Mouse (Mus musculus) fibroblast of lung, adult 2 months (primary cell): ENCODE measurements at regions not wholly inside any gene's neighbourhood (a gene's known extent, or its start where the extent isn't known, plus 50 kb on each side); places are given as distances from the start of the nearest gene placed in this dataset.

Experiments
- DNase-seq: peaks from one replicate; pipeline ENCODE4 v3.0.0-alpha.2; 2011; ENCODE audit warnings: low read depth

DNA sequence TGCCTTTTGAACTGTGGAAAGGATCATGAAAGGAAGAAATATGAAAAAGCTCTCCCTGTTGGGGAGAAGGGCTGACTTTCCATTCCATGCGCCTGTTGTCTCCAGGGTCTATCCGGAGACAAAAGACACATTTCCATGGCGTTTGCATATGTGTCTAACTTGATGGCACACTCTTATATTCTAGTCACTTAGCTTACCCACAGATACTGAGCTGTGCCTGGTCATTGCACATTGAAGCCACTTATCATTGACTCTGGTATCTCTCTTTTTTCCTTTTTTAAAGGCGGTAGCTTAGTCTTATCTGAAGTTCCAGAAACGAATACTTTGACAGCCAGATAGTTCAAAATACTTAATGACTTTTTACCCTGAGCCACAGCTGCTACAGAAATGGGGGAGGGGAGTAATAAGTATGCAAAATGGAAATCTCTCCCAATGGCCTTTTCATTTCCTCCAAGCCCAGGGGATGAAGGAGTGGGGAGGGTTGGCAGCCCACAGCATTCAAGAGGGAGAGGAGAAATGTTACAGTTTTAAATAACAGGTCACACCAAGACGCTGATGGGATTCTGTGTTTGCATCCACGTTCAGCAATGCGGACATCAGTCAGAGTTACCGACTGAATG, 137.9 kb upstream of the Slc35f3 start:
- DNase-seq: no peak

GRCm38 (mm10) chr8:126162748-126163371, 135.5 kb upstream of the Slc35f3 start:
- no peak for DNase-seq

- DNase-seq: no peak
Measured at GRCm38 (mm10) chr8:126163954-126164353, 134.4 kb upstream of the Slc35f3 start.

DNA sequence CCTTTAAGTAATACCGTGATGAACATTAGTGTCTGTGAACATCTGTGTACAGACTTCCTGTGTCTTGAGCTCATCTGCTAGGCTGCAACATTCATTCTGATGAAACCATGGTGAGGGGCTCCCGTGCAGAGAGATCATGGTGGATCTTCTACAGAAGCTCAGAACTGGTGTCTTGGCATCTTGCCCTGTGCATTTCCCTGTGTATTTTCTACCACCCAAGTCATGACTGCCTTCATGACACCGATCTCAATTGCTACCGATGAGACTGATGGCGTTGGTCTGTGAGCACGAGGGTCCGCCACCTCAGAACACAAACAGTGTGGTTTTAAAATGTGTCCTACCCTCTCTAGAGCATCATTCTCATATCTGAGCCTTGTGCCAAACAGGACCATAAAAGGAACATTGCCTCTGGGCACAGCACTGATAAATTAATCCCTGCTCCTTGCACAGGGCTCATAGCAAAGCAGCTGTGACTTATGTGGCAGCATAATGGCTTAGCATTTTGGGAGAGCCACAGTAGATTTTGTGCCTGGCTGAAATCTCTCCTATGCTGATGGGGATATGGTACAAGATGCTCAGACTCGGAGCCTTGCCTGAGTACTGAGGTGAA, 132.8 kb upstream of the Slc35f3 start:
- DNase-seq: no peak

DNA sequence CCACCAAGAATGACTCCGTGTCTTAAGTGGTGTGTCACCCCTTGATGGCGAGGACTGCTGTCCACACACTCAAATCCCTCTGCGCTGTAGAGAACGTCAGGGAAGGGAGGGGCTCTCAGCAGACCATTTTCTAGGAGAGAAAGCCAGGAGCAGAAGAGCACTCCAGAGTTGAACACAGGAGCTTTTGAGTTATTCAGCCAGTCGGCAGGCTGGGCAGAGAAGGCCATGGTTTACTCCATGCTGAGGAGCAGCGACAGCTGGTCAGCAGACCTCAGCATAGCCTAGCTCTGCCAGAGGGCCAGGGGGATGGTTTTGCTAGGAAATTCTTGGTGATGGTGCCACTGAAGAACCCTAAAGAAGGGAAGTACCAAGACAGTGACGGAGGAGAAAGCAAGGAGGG, 132.0 kb upstream of the Slc35f3 start:
- DNase-seq: no peak

GRCm38 (mm10) chr8:126174451-126174850, 123.9 kb upstream of the Slc35f3 start:
- DNase-seq: no peak

GRCm38 (mm10) chr8:126176305-126176704, 122.1 kb upstream of the Slc35f3 start:
- DNase-seq: no peak

DNA sequence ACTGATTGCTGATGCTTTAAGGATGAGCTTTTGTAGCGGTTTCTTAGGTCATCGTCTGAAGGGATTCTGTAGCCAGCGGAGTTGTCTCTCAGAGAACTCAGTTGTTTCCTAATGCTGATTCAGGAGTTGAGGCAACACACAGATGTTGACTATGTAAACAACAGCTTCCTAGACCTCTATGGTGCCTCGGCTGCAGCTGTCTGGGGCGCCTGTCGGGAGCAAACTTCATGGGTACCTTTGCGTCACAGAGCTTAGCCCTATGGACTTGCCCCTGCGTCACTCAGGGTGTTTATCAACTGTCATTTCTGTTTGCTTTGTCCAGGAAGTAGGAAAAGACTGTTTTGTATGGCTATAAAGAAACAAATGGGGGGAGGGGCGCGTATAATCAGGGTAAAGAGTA, 120.5 kb upstream of the Slc35f3 start:
- DNase-seq: no peak

DNA sequence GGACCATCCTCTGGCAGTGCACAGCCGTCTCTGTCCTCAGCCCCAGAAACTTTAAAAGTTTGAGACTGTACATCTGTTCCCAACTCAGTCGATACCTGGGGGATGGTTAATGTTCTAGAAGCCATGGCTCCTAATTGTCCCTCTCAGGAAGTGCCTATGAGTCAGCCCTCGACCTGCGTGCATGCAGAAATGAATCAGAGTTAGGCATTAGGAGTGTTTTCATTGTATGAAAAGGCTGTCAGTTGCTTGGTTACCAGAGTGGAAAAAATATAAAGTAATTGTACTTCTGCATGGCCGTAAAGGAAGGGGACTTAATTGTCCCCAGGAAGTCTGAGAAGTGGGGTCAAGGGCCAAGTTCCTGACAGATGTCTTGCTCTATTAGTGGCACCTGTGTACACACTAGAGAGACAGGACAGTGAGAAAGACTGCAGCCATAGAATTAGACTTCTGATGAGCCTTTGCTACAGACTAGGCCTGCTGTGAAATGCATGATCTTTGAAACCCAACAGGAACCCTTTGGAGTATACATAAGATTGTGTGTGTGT, 109.5 kb upstream of the Slc35f3 start:
- peak; percentile 13 for DNase-seq

DNA sequence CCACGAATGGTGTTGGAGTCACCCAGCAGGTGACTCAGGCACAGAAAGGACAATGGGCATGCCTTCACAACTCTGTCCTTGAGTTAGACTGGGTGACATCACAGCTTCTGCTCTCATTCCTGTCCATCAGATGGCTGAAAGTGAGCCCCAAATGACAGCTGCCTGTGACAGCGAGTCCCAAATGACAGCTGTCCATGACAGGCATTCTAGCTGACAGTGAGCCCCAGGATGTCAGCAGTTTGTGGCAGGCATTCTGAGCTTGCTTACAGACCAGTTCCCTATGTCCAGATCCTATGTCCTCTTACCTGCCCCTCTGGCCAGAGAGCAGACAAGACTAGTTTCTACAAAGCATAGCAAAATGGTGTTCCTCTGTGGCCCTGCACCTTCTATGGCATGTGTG, 102.7 kb upstream of the Slc35f3 start:
- DNase-seq: no peak

GRCm38 (mm10) chr8:126210561-126210960, 87.8 kb upstream of the Slc35f3 start:
- DNase-seq: no peak

DNA sequence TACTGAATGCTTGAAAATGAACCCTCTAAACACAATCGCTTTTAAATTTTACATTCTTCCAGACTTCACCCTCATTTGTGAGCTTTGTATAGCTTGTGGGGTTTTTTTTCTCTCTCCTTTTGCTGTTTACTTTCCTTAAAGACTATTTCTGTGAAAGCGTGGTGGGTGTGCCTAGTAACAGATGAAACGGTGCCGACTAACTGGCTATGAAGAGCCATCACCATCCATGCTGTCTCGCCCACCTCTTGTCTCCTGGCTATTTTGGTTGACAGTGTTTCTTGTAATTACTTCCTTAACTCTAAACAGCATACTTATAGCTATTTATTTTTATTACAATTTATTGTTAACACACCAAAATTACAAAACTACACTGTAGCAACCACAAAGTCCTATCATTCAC, 85.6 kb upstream of the Slc35f3 start:
- DNase-seq: no peak

DNA sequence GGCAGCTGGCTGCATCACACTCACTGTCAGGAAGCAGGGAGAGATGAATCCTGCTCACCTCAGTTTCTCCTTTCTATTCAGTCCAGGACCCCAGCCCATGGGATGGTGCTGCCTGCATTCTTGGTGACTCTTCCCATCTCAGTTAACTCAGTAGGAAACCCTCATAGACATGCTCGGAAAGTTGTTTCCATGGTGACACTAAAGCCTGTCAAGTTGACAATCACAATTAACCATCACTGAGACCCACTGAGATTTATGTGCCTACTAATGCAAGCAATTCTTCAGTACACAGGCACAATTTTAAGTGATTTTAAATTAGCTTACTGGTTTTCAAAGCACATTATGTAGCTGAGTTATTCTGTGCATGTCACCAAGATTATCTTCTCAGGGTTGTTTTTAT, 83.8 kb upstream of the Slc35f3 start:
- no peak for DNase-seq

DNA sequence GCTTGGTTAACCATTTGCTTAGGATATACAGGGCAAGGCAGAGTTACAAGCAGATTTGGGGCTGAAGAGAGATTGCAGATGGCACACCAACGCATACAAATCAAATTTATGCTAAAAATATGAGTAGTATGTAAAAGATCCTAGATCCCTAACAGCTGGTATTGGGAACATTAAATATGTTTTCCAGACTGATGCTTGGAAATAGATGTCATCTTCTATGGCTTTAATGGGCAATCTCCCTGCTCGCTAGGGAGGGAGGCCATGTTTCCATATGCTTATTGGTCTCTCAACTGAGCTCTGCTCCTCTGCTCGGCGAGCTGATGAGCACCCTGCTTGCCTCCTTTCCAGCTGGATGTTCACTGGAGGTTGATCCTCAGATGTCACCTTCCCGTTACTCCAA, 82.0 kb upstream of the Slc35f3 start:
- no peak for DNase-seq

DNA sequence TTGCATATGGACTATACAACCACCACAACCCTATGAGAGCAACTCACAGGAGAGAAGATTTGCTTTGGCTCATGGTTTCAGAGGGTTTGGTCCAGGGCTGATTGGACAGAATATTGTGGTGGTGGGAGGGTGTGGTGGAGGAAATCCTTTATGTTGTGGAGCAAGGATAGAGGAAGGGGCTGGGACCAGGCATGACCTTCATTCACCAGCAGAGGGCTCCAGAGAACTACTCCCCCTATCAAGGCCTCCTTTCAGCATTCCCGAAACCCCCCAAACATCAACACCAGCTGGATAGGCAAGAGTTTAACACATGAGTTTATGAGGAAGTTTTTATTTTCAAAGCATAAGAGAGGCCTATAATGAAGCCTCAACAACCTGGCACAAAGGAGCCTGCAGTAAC, 76.7 kb upstream of the Slc35f3 start:
- no peak for DNase-seq

DNA sequence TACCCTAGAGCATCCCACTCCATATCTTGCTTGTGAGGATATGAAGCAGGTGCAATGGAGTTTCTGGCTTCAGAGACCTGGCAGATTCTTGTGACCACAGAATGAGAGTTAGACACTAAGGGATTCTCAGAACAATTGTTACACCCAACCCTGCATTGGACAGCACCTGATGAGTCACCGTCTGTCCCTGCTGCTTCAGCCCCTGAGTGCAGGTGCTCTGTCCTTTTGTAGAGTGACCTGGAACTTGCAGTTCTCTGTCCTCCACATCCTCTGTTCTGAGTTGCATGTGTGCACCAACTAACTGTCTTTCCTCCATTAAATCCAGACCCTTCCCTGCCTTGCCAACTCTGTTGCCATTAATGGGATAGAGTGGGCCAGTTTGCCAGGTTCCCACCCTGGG, 66.6 kb upstream of the Slc35f3 start:
- DNase-seq: no peak

- no peak for DNase-seq
Measured at GRCm38 (mm10) chr8:126232521-126232920, 65.8 kb upstream of the Slc35f3 start.

- DNase-seq: no peak
Measured at GRCm38 (mm10) chr8:126239684-126240083, 58.7 kb upstream of the Slc35f3 start.

GRCm38 (mm10) chr8:126244321-126244720, 54.0 kb upstream of the Slc35f3 start:
- no peak for DNase-seq
